Mouse (Mus musculus): ENCODE data around the gene Vmn2r30. TPM values are rescaled to one million over a fixed set of nuclear protein-coding genes. Genes with fewer than 3 reads are reported as not detected.
"Not testable (repeated sequence)": the region's sequence is repeated elsewhere in the genome, so short reads cannot be mapped to it uniquely, and the experiment has no call there.

Gene Vmn2r30
- not detected for total RNA-seq (2021)
- long read RNA-seq, experiment 1: 0 reads
- long read RNA-seq, experiment 2: 0 reads

GRCm38 (mm10) chr7:7337509-7337908, at the start of gene Vmn2r30:
Gene Vmn2r30 (minus strand): TSS chr7:7337609.
- not testable (repeated sequence) for DNase-seq (ENCODE audit: low spot score in 2 of 2)

- DNase-seq (ENCODE audit: low spot score in 2 of 2): not testable (repeated sequence)
Measured at GRCm38 (mm10) chr7:7374431-7374830, 37.0 kb upstream of the Vmn2r30 start, which contains the start of gene Gm45783. Gene Gm45783 (minus strand): TSS chr7:7374573.

DNA sequence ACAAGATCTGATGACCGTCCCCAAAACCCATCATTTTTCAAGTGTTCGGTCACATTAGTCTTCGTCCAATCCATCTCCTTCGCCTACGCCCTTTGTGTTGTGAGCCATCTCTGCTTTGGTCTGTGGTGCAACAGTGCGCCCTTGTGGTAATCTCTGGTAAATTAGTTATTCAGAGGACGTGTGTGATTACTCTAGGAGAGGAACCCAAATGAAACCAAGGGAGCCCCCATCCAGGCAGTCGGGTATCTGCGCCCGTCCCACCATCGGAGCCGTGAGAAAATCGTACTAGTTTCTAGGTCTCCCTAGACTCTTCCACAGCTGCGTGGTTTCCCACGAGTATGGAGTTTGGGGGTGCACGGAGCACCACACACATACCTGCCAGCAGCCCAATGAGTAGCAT, 41.8 kb downstream of the Vmn2r30 start:
- no peak for DNase-seq (ENCODE audit: low spot score in 2 of 2)

GRCm38 (mm10) chr7:7281383-7281782, 56.0 kb downstream of the Vmn2r30 start:
- DNase-seq (ENCODE audit: low spot score in 2 of 2): no peak

DNA sequence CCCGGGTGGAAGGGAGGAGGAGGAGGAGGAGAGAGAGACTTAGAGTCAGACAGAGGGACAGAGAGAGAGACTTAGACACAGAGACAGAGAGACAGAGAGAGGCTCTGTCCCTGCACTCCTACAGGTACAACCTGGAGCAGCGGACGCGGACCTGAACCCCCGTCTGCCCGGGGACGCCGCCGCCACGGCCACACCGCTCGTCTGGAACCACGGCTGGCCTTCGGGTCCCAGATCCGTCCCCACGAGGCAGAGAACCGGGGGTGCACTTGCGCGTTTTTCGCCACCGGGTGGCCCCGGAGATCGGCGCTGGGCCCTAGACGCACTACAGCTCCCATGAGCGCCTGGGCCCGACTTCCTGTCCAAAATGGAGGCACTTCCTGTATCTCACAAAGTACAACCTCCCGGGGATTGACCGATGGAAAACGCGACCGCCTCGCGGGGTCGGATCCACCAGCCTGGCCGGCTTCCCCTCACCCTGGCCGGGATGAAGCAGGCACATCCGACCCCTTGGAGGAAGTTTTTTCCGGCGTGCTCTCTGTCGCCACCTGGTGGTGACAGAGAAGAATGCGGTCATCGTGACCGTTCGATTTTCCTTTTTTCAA, 59.3 kb downstream of the Vmn2r30 start, which contains the start of gene Gm45844:
Gene Gm45844, minus strand, starts transcription at position 324 of the 602 bp plus-strand sequence.
- peak; percentile 82 to 87 for DNase-seq (ENCODE audit: low spot score in 2 of 2)

- DNase-seq (ENCODE audit: low spot score in 2 of 2): peak in 1 of 2 experiments; percentile 26
Measured at GRCm38 (mm10) chr7:7277556-7277955, 59.9 kb downstream of the Vmn2r30 start.

Small RNA genes lying within 50 kb of the gene (microRNA-seq; reads per million reads assigned to microRNA genes)
- gene Mir5620: 0.63 reads per million

Other genes with a start within 250 kb of the Vmn2r30 start
- gene Zfp954, start 216.1 kb downstream of the Vmn2r30 start, total RNA-seq (2021): 1 to 10 TPM; 4.1 to 4.7 TPM
- under 1 TPM; 0.20 to 0.26 TPM for gene Zfp773, start 200.9 kb downstream of the Vmn2r30 start, total RNA-seq (2021)
- gene Zfp418, start 166.3 kb downstream of the Vmn2r30 start, total RNA-seq (2021): 1 to 10 TPM; 1.2 to 1.5 TPM
- 1 to 10 TPM; 2.4 to 2.7 TPM for gene Zfp772, start 127.6 kb downstream of the Vmn2r30 start, total RNA-seq (2021)
- gene Vmn2r29, start 90.3 kb downstream of the Vmn2r30 start, total RNA-seq (2021): under 1 TPM; 0.22 to 0.23 TPM
- gene Gm45844, start 59.3 kb downstream of the Vmn2r30 start, total RNA-seq (2021): 1 to 10 TPM; 1.1 to 1.8 TPM
- gene Clcn4, start 36.8 kb downstream of the Vmn2r30 start, total RNA-seq (2021): 10 to 100 TPM; 25.5 to 28.1 TPM
- not detected for gene Gm45783, start 37.0 kb upstream of the Vmn2r30 start, total RNA-seq (2021)
- gene Vmn2r31, start 62.1 kb upstream of the Vmn2r30 start, total RNA-seq (2021): not detected
- not detected for gene Vmn2r32, start 142.4 kb upstream of the Vmn2r30 start, total RNA-seq (2021)
- gene Vmn2r33, start 229.2 kb upstream of the Vmn2r30 start, total RNA-seq (2021): not detected